Mouse (Mus musculus): ENCODE measurements at regions not wholly inside any gene's neighbourhood (a gene's known extent, or its start where the extent isn't known, plus 50 kb on each side); places are given as distances from the start of the nearest gene placed in this dataset.

- DNase-seq = no peak
Measured at GRCm38 (mm10) chr7:64058282-64058872, 95.3 kb upstream of the Trpm1 start.

GRCm38 (mm10) chr7:64057873-64058272, 95.8 kb upstream of the Trpm1 start:
- no peak for DNase-seq

GRCm38 (mm10) chr7:64056498-64056897, 97.1 kb upstream of the Trpm1 start:
- DNase-seq = no peak

GRCm38 (mm10) chr7:64054996-64055395, 98.6 kb upstream of the Trpm1 start:
- DNase-seq = no peak

GRCm38 (mm10) chr7:64053766-64054165, 99.9 kb upstream of the Trpm1 start:
- DNase-seq = no peak

- DNase-seq = peak; percentile 63
Measured at GRCm38 (mm10) chr7:64052400-64052799, 101.2 kb upstream of the Trpm1 start.

GRCm38 (mm10) chr7:64050826-64051401, 102.7 kb upstream of the Trpm1 start:
- no peak for DNase-seq

- DNase-seq = no peak
Measured at GRCm38 (mm10) chr7:64050246-64050645, 103.4 kb upstream of the Trpm1 start.

- no peak for DNase-seq
Measured at GRCm38 (mm10) chr7:64049183-64049965, 104.3 kb upstream of the Trpm1 start.

GRCm38 (mm10) chr7:64048452-64049182, 105.0 kb upstream of the Trpm1 start:
- no peak for DNase-seq

- no peak for DNase-seq
Measured at GRCm38 (mm10) chr7:64047831-64048230, 105.8 kb upstream of the Trpm1 start.

- no peak for DNase-seq
Measured at GRCm38 (mm10) chr7:64045292-64045691, 106.6 kb upstream of the Klf13 start.

- DNase-seq = no peak
Measured at GRCm38 (mm10) chr7:64042978-64043377, 104.3 kb upstream of the Klf13 start.

- no peak for DNase-seq
Measured at GRCm38 (mm10) chr7:64041303-64041702, 102.6 kb upstream of the Klf13 start.

- DNase-seq = no peak
Measured at GRCm38 (mm10) chr7:64040026-64040737, 101.5 kb upstream of the Klf13 start.

GRCm38 (mm10) chr7:64037701-64038231, 99.1 kb upstream of the Klf13 start:
- DNase-seq = no peak

- no peak for DNase-seq
Measured at GRCm38 (mm10) chr7:64036154-64036553, 97.4 kb upstream of the Klf13 start.

- no peak for DNase-seq
Measured at GRCm38 (mm10) chr7:64035025-64035606, 96.4 kb upstream of the Klf13 start.

- DNase-seq = no peak
Measured at GRCm38 (mm10) chr7:64034493-64034892, 95.8 kb upstream of the Klf13 start.

GRCm38 (mm10) chr7:64033388-64033787, 94.7 kb upstream of the Klf13 start:
- no peak for DNase-seq

GRCm38 (mm10) chr7:64032921-64033354, 94.2 kb upstream of the Klf13 start:
- DNase-seq = peak; percentile 68

- no peak for DNase-seq
Measured at GRCm38 (mm10) chr7:64030650-64031049, 91.9 kb upstream of the Klf13 start.
